Mouse (Mus musculus) G1E-ER4 (cell line): ENCODE data around the gene 4933406M09Rik. TPM values are rescaled to one million over a fixed set of nuclear protein-coding genes. Genes with fewer than 3 reads are reported as not detected.

Experiments
- GATA1 ChIP-seq: IDR thresholded peaks from one replicate; pipeline ENCODE4 v1.8.0; 2012; ENCODE audit warnings: low read length, inconsistent platforms
- polyA plus RNA-seq: library from polyadenylated mRNA; stranded (reverse); fragments of >175 nt; gene quantifications from 2 replicates; pipeline ENCODE4 v1.2.3, GENCODE M21; 2012

The 4933406M09Rik gene
- not detected in 2 replicates for polyA plus RNA-seq

- no peak for TF ChIP-seq GATA1
These were observed at the start of gene 4933406M09Rik for GRCm38 (mm10) chr1:134385666-134386065. 4933406M09Rik (plus strand) TSS chr1:134385940.

GRCm38 (mm10) chr1:134336958-134337710, 48.6 kb upstream of the 4933406M09Rik start:
- TF ChIP-seq GATA1, result no peak

GRCm38 (mm10) chr1:134339162-134339561, 46.6 kb upstream of the 4933406M09Rik start:
- TF ChIP-seq GATA1, result no peak

- no peak for TF ChIP-seq GATA1
These were observed 45.8 kb upstream of the 4933406M09Rik start for GRCm38 (mm10) chr1:134339757-134340619.

GRCm38 (mm10) chr1:134341641-134342277, 44.0 kb upstream of the 4933406M09Rik start:
- TF ChIP-seq GATA1, result no peak

GRCm38 (mm10) chr1:134342278-134342664, 43.5 kb upstream of the 4933406M09Rik start:
- TF ChIP-seq GATA1, result no peak

GRCm38 (mm10) chr1:134342781-134343310, 42.9 kb upstream of the 4933406M09Rik start:
- TF ChIP-seq GATA1, result no peak

GRCm38 (mm10) chr1:134343567-134343966, 42.2 kb upstream of the 4933406M09Rik start:
- TF ChIP-seq GATA1, result no peak

- TF ChIP-seq GATA1, result no peak
These were observed 41.5 kb upstream of the 4933406M09Rik start for GRCm38 (mm10) chr1:134344005-134344950.

- no peak for TF ChIP-seq GATA1
These were observed 40.7 kb upstream of the 4933406M09Rik start for GRCm38 (mm10) chr1:134345075-134345474.

GRCm38 (mm10) chr1:134347791-134348190, 37.9 kb upstream of the 4933406M09Rik start:
- TF ChIP-seq GATA1, result no peak

GRCm38 (mm10) chr1:134353326-134353725, 32.4 kb upstream of the 4933406M09Rik start:
- TF ChIP-seq GATA1, result no peak

GRCm38 (mm10) chr1:134357461-134357860, 28.3 kb upstream of the 4933406M09Rik start:
- no peak for TF ChIP-seq GATA1

GRCm38 (mm10) chr1:134360656-134361055, 25.1 kb upstream of the 4933406M09Rik start:
- no peak for TF ChIP-seq GATA1
